Mouse (Mus musculus): ENCODE measurements around the gene Gm10378. TPM values are rescaled to one million over a fixed set of nuclear protein-coding genes. Genes with fewer than 3 reads are reported as not detected.
"Not testable (repeated sequence)": the region's sequence is repeated elsewhere in the genome, so short reads cannot be mapped to it uniquely, and the experiment has no call there.

Gm10378 gene
- polyA plus RNA-seq (2015; fragmentation: Nextera tagmentation; extraction: Ambion mirVana) = not detected in 2 replicates

DNA sequence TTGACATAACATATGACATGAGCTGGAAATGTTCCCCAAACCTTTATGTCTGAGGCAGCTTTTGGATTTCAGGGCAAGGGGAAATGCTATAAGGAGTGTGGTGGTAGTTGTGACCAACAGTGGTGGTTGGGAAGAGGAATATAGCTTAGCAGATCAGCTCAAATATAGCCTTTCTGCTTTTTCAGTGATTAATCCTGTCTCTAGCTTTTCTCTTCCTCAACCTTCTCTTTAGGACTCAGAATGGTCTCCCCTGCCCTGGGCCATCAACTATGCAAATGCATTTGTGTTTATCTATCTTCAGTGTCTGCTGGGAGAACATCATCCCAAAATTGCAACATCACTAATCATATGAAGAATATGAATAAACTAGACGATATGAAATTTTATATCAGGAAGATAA is at the start of gene Gm10378:
Gm10378 (plus strand) TSS at position 301 of the 400 bp plus-strand sequence.
- H3K27ac ChIP-seq = not testable (repeated sequence)

DNA sequence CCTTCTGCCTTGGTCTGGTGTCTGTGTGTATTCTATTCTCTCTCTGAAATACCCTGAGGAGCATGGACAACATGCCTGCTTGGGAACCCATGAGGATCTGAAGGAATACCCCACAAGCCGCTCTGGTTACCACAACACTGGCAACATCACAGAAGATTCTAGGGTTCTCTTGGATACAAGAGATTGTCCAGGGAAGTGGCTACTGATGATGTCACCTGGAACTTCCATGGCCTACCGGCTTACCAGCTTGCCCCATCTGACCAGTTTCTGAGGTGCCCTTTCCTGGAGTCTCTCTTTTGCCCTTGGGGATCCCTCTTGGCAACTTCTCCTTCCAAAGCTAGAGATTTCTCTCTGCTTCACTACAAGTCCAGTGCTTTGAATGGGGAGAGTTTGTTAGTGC is 13.9 kb upstream of the Gm10378 start, which contains the start of gene Gm3633:
Gm3633 (minus strand) TSS at position 101 of the 400 bp plus-strand sequence.
- not testable (repeated sequence) for H3K36me3 ChIP-seq (ENCODE audit: insufficient read depth, low read length); H3K27ac ChIP-seq; H3K9me3 ChIP-seq (replicated peaks; ENCODE audit: low read length); H3K9ac ChIP-seq (ENCODE audit: low read depth, low read length); H3K4me1 ChIP-seq (replicated peaks; ENCODE audit: insufficient read depth, low read length); H3K4me2 ChIP-seq (ENCODE audit: low read length); H3K4me3 ChIP-seq (replicated peaks; ENCODE audit: low read depth, low read length); H3K27me3 ChIP-seq (ENCODE audit: insufficient read depth, low read length); ATAC-seq (replicated peaks; ENCODE audit: low FRiP score, low read depth); DNase-seq (ENCODE audit: low spot score)
- no CpG with 5 or more reads among the region's 2 CpGs for WGBS

More for the DNA sequence above, at the start of gene Gm10378:
- not testable (repeated sequence) for H3K36me3 ChIP-seq (ENCODE audit: insufficient read depth, low read length); H3K9ac ChIP-seq (ENCODE audit: low read depth, low read length); H3K27me3 ChIP-seq (ENCODE audit: insufficient read depth, low read length); ATAC-seq (replicated peaks; ENCODE audit: low FRiP score, low read depth); H3K4me2 ChIP-seq (ENCODE audit: low read length); DNase-seq (ENCODE audit: low spot score); H3K4me1 ChIP-seq (replicated peaks; ENCODE audit: insufficient read depth, low read length); H3K4me3 ChIP-seq (replicated peaks; ENCODE audit: low read depth, low read length); H3K9me3 ChIP-seq (replicated peaks; ENCODE audit: low read length)
- WGBS = no CpG with 5 or more reads among the region's 1 CpGs

Small RNA genes within 50 kb of the gene (microRNA-seq; reads per million reads assigned to microRNA genes)
- gene Gm23620 = not detected
- not detected for gene Gm25228

Other genes starting within 250 kb of the Gm10378 start
- gene Gm8005, start 216.3 kb upstream of the Gm10378 start, polyA plus RNA-seq (2015; fragmentation: Nextera tagmentation; extraction: Ambion mirVana) = not detected in 2 replicates
- gene Gm8011, start 192.1 kb upstream of the Gm10378 start, polyA plus RNA-seq (2015; fragmentation: Nextera tagmentation; extraction: Ambion mirVana) = not detected in 2 replicates
- not detected in 2 replicates for gene Gm8020, start 153.6 kb upstream of the Gm10378 start, polyA plus RNA-seq (2015; fragmentation: Nextera tagmentation; extraction: Ambion mirVana)
- not detected in 2 replicates for gene Gm8024, start 131.7 kb upstream of the Gm10378 start, polyA plus RNA-seq (2015; fragmentation: Nextera tagmentation; extraction: Ambion mirVana)
- not detected in 2 replicates for gene Gm17124, start 56.1 kb upstream of the Gm10378 start, polyA plus RNA-seq (2015; fragmentation: Nextera tagmentation; extraction: Ambion mirVana)
- not detected in 2 replicates for gene Gm3633, start 14.0 kb upstream of the Gm10378 start, polyA plus RNA-seq (2015; fragmentation: Nextera tagmentation; extraction: Ambion mirVana)
- gene Gm3015, start 112.9 kb downstream of the Gm10378 start, polyA plus RNA-seq (2015; fragmentation: Nextera tagmentation; extraction: Ambion mirVana) = not detected in 2 replicates
- not detected in 2 replicates for gene Gm10377, start 142.0 kb downstream of the Gm10378 start, polyA plus RNA-seq (2015; fragmentation: Nextera tagmentation; extraction: Ambion mirVana)
- not detected in 2 replicates for gene Gm21977, start 197.5 kb downstream of the Gm10378 start, polyA plus RNA-seq (2015; fragmentation: Nextera tagmentation; extraction: Ambion mirVana)

Measured in kidney, postnatal 0 days (tissue).